Mouse (Mus musculus): ENCODE results near the gene Ncan. TPM values are rescaled to one million over a fixed set of nuclear protein-coding genes. Genes with fewer than 3 reads are reported as not detected.

Ncan gene
- polyA plus RNA-seq (2015; fragmentation: Illumina TruSeq; extraction: RNeasy Lipid Tissue Mini Kit (QIAGEN cat#74804); ENCODE audit: low read depth, low replicate concordance): 58.0 TPM

GRCm38 (mm10) chr8:70120667-70121066, at the start of gene Ncan:
Ncan (minus strand) TSS chr8:70120873.

GRCm38 (mm10) chr8:70139026-70139857, 18.6 kb upstream of the Ncan start, which contains the start of the genes Rfxank, Borcs8 and Mef2b:
Rfxank (minus strand) TSS chr8:70139154.
Borcs8 (plus strand) TSS chr8:70139499.
Mef2b (plus strand) TSS chr8:70139711.

GRCm38 (mm10) chr8:70131166-70131883, 10.7 kb upstream of the Ncan start, which contains the start of gene Nr2c2ap:
Nr2c2ap (plus strand) TSS chr8:70131333.

GRCm38 (mm10) chr8:70083285-70083684, 37.4 kb downstream of the Ncan start, which contains the start of gene Hapln4:
Hapln4 (plus strand) TSS chr8:70083457.

GRCm38 (mm10) chr8:70072441-70073069, 48.1 kb downstream of the Ncan start, which contains the start of gene Tm6sf2:
Tm6sf2 (plus strand) TSS chr8:70072924.

Other genes with a start within 250 kb of the Ncan start
- gene Cilp2, start 233.2 kb downstream of the Ncan start, polyA plus RNA-seq (2015; fragmentation: Illumina TruSeq; extraction: RNeasy Lipid Tissue Mini Kit (QIAGEN cat#74804); ENCODE audit: low read depth, low replicate concordance): 0.22 TPM
- not detected for gene Tssk6, start 218.7 kb downstream of the Ncan start, polyA plus RNA-seq (2015; fragmentation: Illumina TruSeq; extraction: RNeasy Lipid Tissue Mini Kit (QIAGEN cat#74804); ENCODE audit: low read depth, low replicate concordance)
- 228 TPM for gene Ndufa13, start 218.3 kb downstream of the Ncan start, polyA plus RNA-seq (2015; fragmentation: Illumina TruSeq; extraction: RNeasy Lipid Tissue Mini Kit (QIAGEN cat#74804); ENCODE audit: low read depth, low replicate concordance)
- 14.3 TPM for gene Yjefn3, start 218.2 kb downstream of the Ncan start, polyA plus RNA-seq (2015; fragmentation: Illumina TruSeq; extraction: RNeasy Lipid Tissue Mini Kit (QIAGEN cat#74804); ENCODE audit: low read depth, low replicate concordance)
- 17.6 TPM for gene Gatad2a, start 124.5 kb downstream of the Ncan start, polyA plus RNA-seq (2015; fragmentation: Illumina TruSeq; extraction: RNeasy Lipid Tissue Mini Kit (QIAGEN cat#74804); ENCODE audit: low read depth, low replicate concordance)
- gene Mau2, start 78.1 kb downstream of the Ncan start, polyA plus RNA-seq (2015; fragmentation: Illumina TruSeq; extraction: RNeasy Lipid Tissue Mini Kit (QIAGEN cat#74804); ENCODE audit: low read depth, low replicate concordance): 56.6 TPM
- gene Sugp1, start 78.1 kb downstream of the Ncan start, polyA plus RNA-seq (2015; fragmentation: Illumina TruSeq; extraction: RNeasy Lipid Tissue Mini Kit (QIAGEN cat#74804); ENCODE audit: low read depth, low replicate concordance): 40.9 TPM
- 3.4 TPM for gene Tm6sf2, start 47.9 kb downstream of the Ncan start, polyA plus RNA-seq (2015; fragmentation: Illumina TruSeq; extraction: RNeasy Lipid Tissue Mini Kit (QIAGEN cat#74804); ENCODE audit: low read depth, low replicate concordance)
- gene Hapln4, start 37.4 kb downstream of the Ncan start, polyA plus RNA-seq (2015; fragmentation: Illumina TruSeq; extraction: RNeasy Lipid Tissue Mini Kit (QIAGEN cat#74804); ENCODE audit: low read depth, low replicate concordance): 85.0 TPM
- 29.2 TPM for gene Nr2c2ap, start 10.5 kb upstream of the Ncan start, polyA plus RNA-seq (2015; fragmentation: Illumina TruSeq; extraction: RNeasy Lipid Tissue Mini Kit (QIAGEN cat#74804); ENCODE audit: low read depth, low replicate concordance)
- 14.6 TPM for gene Rfxank, start 18.3 kb upstream of the Ncan start, polyA plus RNA-seq (2015; fragmentation: Illumina TruSeq; extraction: RNeasy Lipid Tissue Mini Kit (QIAGEN cat#74804); ENCODE audit: low read depth, low replicate concordance)
- 79.7 TPM for gene Borcs8, start 18.6 kb upstream of the Ncan start, polyA plus RNA-seq (2015; fragmentation: Illumina TruSeq; extraction: RNeasy Lipid Tissue Mini Kit (QIAGEN cat#74804); ENCODE audit: low read depth, low replicate concordance)
- not detected for gene Mef2b, start 18.8 kb upstream of the Ncan start, polyA plus RNA-seq (2015; fragmentation: Illumina TruSeq; extraction: RNeasy Lipid Tissue Mini Kit (QIAGEN cat#74804); ENCODE audit: low read depth, low replicate concordance)
- 30.0 TPM for gene Tmem161a, start 51.5 kb upstream of the Ncan start, polyA plus RNA-seq (2015; fragmentation: Illumina TruSeq; extraction: RNeasy Lipid Tissue Mini Kit (QIAGEN cat#74804); ENCODE audit: low read depth, low replicate concordance)
- gene Slc25a42, start 91.4 kb upstream of the Ncan start, polyA plus RNA-seq (2015; fragmentation: Illumina TruSeq; extraction: RNeasy Lipid Tissue Mini Kit (QIAGEN cat#74804); ENCODE audit: low read depth, low replicate concordance): 27.2 TPM
- 63.2 TPM for gene Sugp2, start 113.4 kb upstream of the Ncan start, polyA plus RNA-seq (2015; fragmentation: Illumina TruSeq; extraction: RNeasy Lipid Tissue Mini Kit (QIAGEN cat#74804); ENCODE audit: low read depth, low replicate concordance)
- 41.9 TPM for gene Armc6, start 113.6 kb upstream of the Ncan start, polyA plus RNA-seq (2015; fragmentation: Illumina TruSeq; extraction: RNeasy Lipid Tissue Mini Kit (QIAGEN cat#74804); ENCODE audit: low read depth, low replicate concordance)
- gene Homer3, start 162.0 kb upstream of the Ncan start, polyA plus RNA-seq (2015; fragmentation: Illumina TruSeq; extraction: RNeasy Lipid Tissue Mini Kit (QIAGEN cat#74804); ENCODE audit: low read depth, low replicate concordance): 20.1 TPM
- gene Ddx49, start 181.6 kb upstream of the Ncan start, polyA plus RNA-seq (2015; fragmentation: Illumina TruSeq; extraction: RNeasy Lipid Tissue Mini Kit (QIAGEN cat#74804); ENCODE audit: low read depth, low replicate concordance): 44.8 TPM
- 172 TPM for gene Cope, start 181.6 kb upstream of the Ncan start, polyA plus RNA-seq (2015; fragmentation: Illumina TruSeq; extraction: RNeasy Lipid Tissue Mini Kit (QIAGEN cat#74804); ENCODE audit: low read depth, low replicate concordance)
- gene Cers1, start 194.9 kb upstream of the Ncan start, polyA plus RNA-seq (2015; fragmentation: Illumina TruSeq; extraction: RNeasy Lipid Tissue Mini Kit (QIAGEN cat#74804); ENCODE audit: low read depth, low replicate concordance): 65.7 TPM
- gene Gdf1, start 208.9 kb upstream of the Ncan start, polyA plus RNA-seq (2015; fragmentation: Illumina TruSeq; extraction: RNeasy Lipid Tissue Mini Kit (QIAGEN cat#74804); ENCODE audit: low read depth, low replicate concordance): 3.5 TPM
- gene Upf1, start 232.4 kb upstream of the Ncan start, polyA plus RNA-seq (2015; fragmentation: Illumina TruSeq; extraction: RNeasy Lipid Tissue Mini Kit (QIAGEN cat#74804); ENCODE audit: low read depth, low replicate concordance): 29.0 TPM

All from brain, adult 10 weeks (tissue).